Mouse (Mus musculus): ENCODE results near the gene Zmym5. TPM values are rescaled to one million over a fixed set of nuclear protein-coding genes. Genes with fewer than 3 reads are reported as not detected.
"Not testable (repeated sequence)": the region's sequence is repeated elsewhere in the genome, so short reads cannot be mapped to it uniquely, and the experiment has no call there.

The Zmym5 gene
- total and polyA plus RNA-seq, 3 experiments = 6.7 to 36.5 (median 13.2) TPM

- TF ChIP-seq EP300 (IDR thresholded peaks at IDR 0.05; ENCODE audit: low read depth in 1 of 2, low read length in 2 of 2) (no peak), ELF1 (IDR thresholded peaks at IDR 0.05; ENCODE audit: low read depth, low read length) (no peak), ETS1 (IDR thresholded peaks at IDR 0.05; ENCODE audit: low read depth, low read length) (no peak), MYB (IDR thresholded peaks at IDR 0.05; ENCODE audit: low read depth, low read length) (no peak), GATA1 (IDR thresholded peaks at IDR 0.05; ENCODE audit: low read depth, low read length) (no peak), ZC3H11A (IDR thresholded peaks at IDR 0.05; ENCODE audit: low read depth, low read length) (no peak)
- Histone ChIP-seq H3K9ac (ENCODE audit: control insufficient read depth, low read depth, low read length, poor library complexity, severe bottlenecking) (no peak overlapping the region), H3K4me1 (ENCODE audit: control insufficient read depth in 1 of 2, insufficient read depth in 2 of 2, low read length in 2 of 2) (no peaks in the 10 kb centered on the region), H3K79me2 (ENCODE audit: control insufficient read depth, insufficient read depth, low read length, poor library complexity) (no peaks in the 10 kb centered on the region), H3K27ac (ENCODE audit: control insufficient read depth, low read depth, low read length) (no peak overlapping the region), H3K9me3 (replicated peaks; ENCODE audit: insufficient read depth, low read length) (no peaks in the 10 kb centered on the region), H3K36me3 (ENCODE audit: control insufficient read depth in 1 of 2, insufficient read depth in 2 of 2, low read length in 2 of 2) (no peaks in the 10 kb centered on the region), H3K27me3 (ENCODE audit: control insufficient read depth in 1 of 2, insufficient read depth in 2 of 2, low read length in 2 of 2) (peaks cover 0 to 1% of the 10 kb centered on the region in 2 experiments; a peak in 1 of 4 replicates), H3K4me3 (ENCODE audit: control insufficient read depth in 1 of 2, insufficient read depth in 1 of 2, low read depth in 2 of 2, low read length in 2 of 2) (no peak overlapping the region)
- DNase-seq (ENCODE audit: low read depth, low spot score) = no peak
Observed at GRCm38 (mm10) chr14:56844507-56844906, 33.0 kb upstream of the Zmym5 start.

- H3K9ac ChIP-seq (ENCODE audit: control insufficient read depth, low read depth, low read length, poor library complexity, severe bottlenecking) = no peak overlapping the region
- no peaks in the 10 kb centered on the region for H3K36me3 ChIP-seq (ENCODE audit: control insufficient read depth in 1 of 2, insufficient read depth in 2 of 2, low read length in 2 of 2)
- no peaks in the 10 kb centered on the region for H3K4me1 ChIP-seq (ENCODE audit: control insufficient read depth in 1 of 2, insufficient read depth in 2 of 2, low read length in 2 of 2)
- peaks cover 0 to 1% of the 10 kb centered on the region in 2 experiments; a peak in 1 of 4 replicates for H3K27me3 ChIP-seq (ENCODE audit: control insufficient read depth in 1 of 2, insufficient read depth in 2 of 2, low read length in 2 of 2)
- no peaks in the 10 kb centered on the region for H3K9me3 ChIP-seq (replicated peaks; ENCODE audit: insufficient read depth, low read length)
- DNase-seq (ENCODE audit: low read depth, low spot score) = no peak
- TF ChIP-seq JUND (IDR thresholded peaks at IDR 0.05; ENCODE audit: low read depth, low read length) = no peak
- TF ChIP-seq CHD2 (IDR thresholded peaks at IDR 0.05; ENCODE audit: low read length) = no peak
- no peak for TF ChIP-seq USF2 (IDR thresholded peaks at IDR 0.05; ENCODE audit: borderline replicate concordance in 1 of 2, insufficient read depth in 1 of 2, low read depth in 1 of 2, low read length in 2 of 2)
- TF ChIP-seq USF1 (IDR thresholded peaks at IDR 0.05; ENCODE audit: low read depth, low read length) = no peak
- no peak for TF ChIP-seq MAZ (IDR thresholded peaks at IDR 0.05; ENCODE audit: low read depth, low read length)
- TF ChIP-seq RAD21 (IDR thresholded peaks at IDR 0.05; ENCODE audit: low read depth, low read length) = no peak
- no peak for TF ChIP-seq TCF12 (IDR thresholded peaks at IDR 0.05; ENCODE audit: low read depth, low read length)
- no peak for TF ChIP-seq EP300 (IDR thresholded peaks at IDR 0.05; ENCODE audit: low read depth in 1 of 2, low read length in 2 of 2)
- TF ChIP-seq ZNF384 (IDR thresholded peaks at IDR 0.05; ENCODE audit: low read depth, low read length) = no peak
- no peak for TF ChIP-seq NELFE (IDR thresholded peaks at IDR 0.05; ENCODE audit: low read depth, low read length)
- no peak for TF ChIP-seq GABPA (IDR thresholded peaks at IDR 0.05; ENCODE audit: low read depth, low read length)
- TF ChIP-seq MAFK (IDR thresholded peaks at IDR 0.05; ENCODE audit: borderline replicate concordance, low read depth, low read length) = no peak
- no peak for TF ChIP-seq ZKSCAN1 (IDR thresholded peaks at IDR 0.05; ENCODE audit: low read depth, low read length)
- no peaks in the 10 kb centered on the region for H3K79me2 ChIP-seq (ENCODE audit: control insufficient read depth, insufficient read depth, low read length, poor library complexity)
- H3K4me3 ChIP-seq (ENCODE audit: control insufficient read depth in 1 of 2, insufficient read depth in 1 of 2, low read depth in 2 of 2, low read length in 2 of 2) = no peak overlapping the region
- no peak overlapping the region for H3K27ac ChIP-seq (ENCODE audit: control insufficient read depth, low read depth, low read length)
Observed at GRCm38 (mm10) chr14:56844033-56844432, 32.5 kb upstream of the Zmym5 start.

GRCm38 (mm10) chr14:56834576-56834975 is 23.1 kb upstream of the Zmym5 start:
- H3K36me3 ChIP-seq (ENCODE audit: control insufficient read depth in 1 of 2, insufficient read depth in 2 of 2, low read length in 2 of 2); H3K4me1 ChIP-seq (ENCODE audit: control insufficient read depth in 1 of 2, insufficient read depth in 2 of 2, low read length in 2 of 2); H3K27me3 ChIP-seq (ENCODE audit: control insufficient read depth in 1 of 2, insufficient read depth in 2 of 2, low read length in 2 of 2); H3K9me3 ChIP-seq (replicated peaks; ENCODE audit: insufficient read depth, low read length); H3K79me2 ChIP-seq (ENCODE audit: control insufficient read depth, insufficient read depth, low read length, poor library complexity); H3K9ac ChIP-seq (ENCODE audit: control insufficient read depth, low read depth, low read length, poor library complexity, severe bottlenecking); DNase-seq (ENCODE audit: low read depth, low spot score); H3K4me3 ChIP-seq (ENCODE audit: control insufficient read depth in 1 of 2, insufficient read depth in 1 of 2, low read depth in 2 of 2, low read length in 2 of 2); H3K27ac ChIP-seq (ENCODE audit: control insufficient read depth, low read depth, low read length): not testable (repeated sequence)

Data from MEL (cell line).